Mouse (Mus musculus): ENCODE results near the gene Lrrc19. TPM values are rescaled to one million over a fixed set of nuclear protein-coding genes. Genes with fewer than 3 reads are reported as not detected.
A peak's percentile ranks its signal among the peaks of the same experiment; 100 is the strongest.

Lrrc19 gene
- total RNA-seq, 2 experiments from 2014 or later: not detected

DNA sequence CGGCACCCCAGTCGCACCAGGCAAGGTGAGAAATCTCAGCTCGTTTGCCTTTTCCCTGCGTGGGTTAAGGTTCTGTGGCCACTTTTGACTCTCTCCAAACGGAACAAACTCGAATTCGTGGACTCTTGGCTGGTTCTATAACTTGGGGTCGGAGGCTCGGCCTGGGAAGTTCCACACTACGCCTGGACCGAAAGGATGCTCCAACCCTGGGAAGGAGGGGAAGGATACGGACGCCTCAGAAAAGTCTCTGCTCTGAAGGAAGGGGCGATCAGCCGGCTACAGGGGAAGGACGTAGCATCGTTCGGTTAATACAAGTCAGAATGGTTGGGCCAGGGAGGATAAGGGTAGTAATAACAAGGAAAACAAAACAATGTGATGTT is 35.3 kb downstream of the Lrrc19 start:
- H3K4me3 ChIP-seq: peak overlapping the region; percentile 67
- intact Hi-C loops (cut with DNase I): loop anchor here (1.0 kb wide), 1 partner anchor 11 kb away; the partner anchor contains the start of gene Plaa
- peak overlapping the region; percentile 66 for H3K27ac ChIP-seq
- DNase-seq (ENCODE audit: extremely low spot score in 1 of 2, low spot score in 2 of 2): no peak
- TF ChIP-seq CTCF (IDR thresholded peaks at IDR 0.05): no peak

DNA sequence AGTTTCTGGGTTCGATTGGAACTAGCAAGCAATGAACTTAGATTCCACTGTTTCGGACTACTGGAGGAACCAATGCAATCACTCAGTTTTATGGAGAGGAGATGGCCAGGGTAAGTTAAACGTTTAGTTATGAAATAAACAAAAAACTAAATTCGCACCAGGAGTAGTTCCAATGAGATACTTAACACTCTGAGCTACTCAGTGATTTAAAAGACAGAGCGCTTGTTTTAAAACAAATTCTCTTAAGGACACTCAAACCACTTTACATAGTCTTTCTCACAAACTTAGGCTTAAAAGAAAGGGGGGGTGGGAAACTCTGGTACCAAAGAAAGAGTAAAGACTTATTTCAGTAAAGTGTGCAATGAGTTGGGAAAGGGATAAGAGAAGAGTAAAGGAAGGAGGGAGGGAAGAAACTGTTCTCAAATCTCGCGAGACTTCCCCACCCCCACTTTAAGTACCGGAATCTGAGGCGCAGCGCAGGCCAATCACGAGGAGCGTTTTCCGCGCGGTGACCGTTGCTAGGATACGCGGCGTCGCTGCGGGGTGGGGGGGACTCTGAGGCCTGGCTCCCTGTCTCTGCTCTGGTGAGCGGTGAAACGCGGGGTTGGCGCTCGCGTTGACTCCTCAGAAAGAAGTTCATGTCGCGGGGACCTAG is 35.8 kb downstream of the Lrrc19 start, which contains the start of gene Ift74:
TSS of gene Ift74 (plus strand) at position 520 of the 655 bp plus-strand sequence.
- no peak for TF ChIP-seq CTCF (IDR thresholded peaks at IDR 0.05)
- peak within 1 kb of the TSS; percentile 67 for H3K4me3 ChIP-seq
- peak within 1 kb of the TSS; percentile 66 for H3K27ac ChIP-seq

DNA sequence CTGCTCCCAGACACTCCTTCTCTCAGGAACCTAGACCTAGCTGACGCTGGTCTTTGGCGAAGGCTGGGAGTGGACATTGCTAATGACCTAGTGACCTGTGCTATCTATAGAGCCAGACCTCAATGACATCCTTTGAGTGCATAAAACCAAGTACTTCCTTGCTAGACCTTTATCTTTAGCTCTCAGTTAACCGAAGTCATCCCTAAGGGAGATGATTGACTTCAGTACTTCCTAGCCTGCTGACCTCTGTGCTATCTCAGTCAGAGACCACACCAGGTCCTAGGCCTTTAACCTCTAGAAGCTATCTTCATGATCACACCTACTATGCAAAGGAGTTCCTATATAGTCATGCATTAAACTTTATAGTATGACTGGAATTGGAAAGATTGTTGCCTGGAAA is 39.6 kb downstream of the Lrrc19 start:
- no peak overlapping the region for H3K4me3 ChIP-seq
- H3K27ac ChIP-seq: no peak overlapping the region
- DNase-seq (ENCODE audit: extremely low spot score in 1 of 2, low spot score in 2 of 2): no peak
- no peak for TF ChIP-seq CTCF (IDR thresholded peaks at IDR 0.05)
- intact Hi-C loops (cut with DNase I): no loop called here

More for the DNA sequence above, 35.8 kb downstream of the Lrrc19 start, which contains the start of gene Ift74:
- DNase-seq (ENCODE audit: extremely low spot score in 1 of 2, low spot score in 2 of 2): peak; percentile 93 to 94
- intact Hi-C loops (cut with DNase I): loop anchor here (1.0 kb wide), 1 partner anchor 11 kb away; the partner anchor contains the start of gene Plaa

DNA sequence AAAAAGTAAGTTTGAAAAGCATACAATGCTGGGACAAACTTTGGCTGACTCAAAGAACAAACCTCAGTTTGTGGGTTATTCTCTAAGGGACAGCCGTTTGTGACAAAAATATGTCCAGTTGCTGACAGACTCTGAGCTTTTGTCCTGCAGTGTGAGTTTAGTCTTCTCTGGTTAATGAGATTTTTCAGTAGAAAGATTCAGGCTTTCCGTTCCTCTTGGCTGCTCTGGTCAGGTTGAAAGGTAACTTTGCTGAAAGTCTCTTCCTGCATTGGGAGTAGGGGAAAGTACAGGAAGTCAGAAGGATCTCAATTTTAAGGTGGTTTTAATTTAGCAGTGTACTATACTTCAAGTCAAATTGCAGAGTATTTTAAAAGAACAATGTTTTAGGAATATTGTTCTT is 44.4 kb downstream of the Lrrc19 start:
- Histone ChIP-seq H3K27ac (no peak overlapping the region), H3K4me3 (no peak overlapping the region)
- TF ChIP-seq CTCF (IDR thresholded peaks at IDR 0.05): no peak
- intact Hi-C loops (cut with DNase I): no loop called here
- no peak for DNase-seq (ENCODE audit: extremely low spot score in 1 of 2, low spot score in 2 of 2)

DNA sequence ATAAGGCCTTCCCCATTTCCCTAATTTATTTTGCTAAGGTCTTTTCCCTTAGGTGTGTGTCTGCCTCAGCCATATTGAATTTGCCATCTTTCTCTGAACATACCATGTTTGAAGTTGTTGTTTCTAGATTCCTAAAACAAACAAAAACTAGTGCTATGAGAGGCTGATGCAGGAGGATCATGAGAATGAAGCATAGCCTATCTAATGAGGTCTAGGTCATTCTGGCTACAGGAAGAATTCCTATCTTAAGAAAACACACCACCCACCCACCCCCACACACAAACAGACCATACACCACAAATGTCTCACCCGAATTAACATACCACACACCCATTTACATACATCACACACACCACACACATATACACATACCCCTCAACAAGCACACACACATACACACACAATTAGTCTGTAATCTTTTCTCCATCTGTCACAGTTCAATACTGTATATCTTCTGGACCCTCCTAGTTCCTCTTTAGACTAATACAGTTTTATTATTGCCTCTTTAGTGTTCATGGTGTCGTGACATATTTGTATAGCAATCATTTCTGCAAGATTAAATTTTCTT is 45.4 kb downstream of the Lrrc19 start:
- H3K4me3 ChIP-seq: no peak overlapping the region
- no peak for DNase-seq (ENCODE audit: extremely low spot score in 1 of 2, low spot score in 2 of 2)
- H3K27ac ChIP-seq: no peak overlapping the region
- intact Hi-C loops (cut with DNase I): loop anchor here (5.0 kb wide), 1 partner anchor 47 kb away; the partner anchor contains the start of genes Caap1 and Gm10306
- no peak for TF ChIP-seq CTCF (IDR thresholded peaks at IDR 0.05)

DNA sequence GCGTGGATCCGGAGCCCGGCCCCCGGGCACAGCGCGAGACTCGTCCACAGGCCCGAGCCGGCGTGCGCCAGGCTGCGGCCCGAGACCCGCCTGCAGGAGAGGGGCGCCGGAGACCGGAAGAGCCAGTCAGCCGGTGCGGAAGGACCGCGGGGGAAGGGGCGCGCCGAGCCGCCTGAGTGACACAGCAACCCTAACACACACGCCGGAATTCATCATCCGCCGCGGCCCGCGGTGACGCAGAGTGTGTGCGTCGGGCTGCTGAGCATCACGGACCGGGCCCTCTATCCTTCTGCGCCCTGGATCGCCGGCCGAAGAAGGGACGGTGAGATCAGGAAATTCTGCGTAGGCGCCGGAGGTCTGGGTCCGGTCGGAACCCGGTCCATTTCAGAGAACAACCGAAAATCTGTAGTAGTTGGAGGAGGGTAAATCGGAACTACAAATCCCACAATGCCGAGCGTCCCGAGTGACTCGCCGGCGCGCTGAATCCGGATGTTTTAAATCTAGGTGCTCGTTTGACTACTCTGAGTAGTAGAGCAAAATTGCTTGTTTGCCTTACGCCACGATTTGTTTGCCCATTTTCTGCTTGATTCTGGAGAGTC is 46.8 kb downstream of the Lrrc19 start, which contains the start of gene Plaa:
TSS of gene Plaa (minus strand) at position 214 of the 599 bp plus-strand sequence.
- intact Hi-C loops (cut with DNase I): loop anchor here (1.0 to 5.0 kb wide), 2 partner anchors 11 to 46 kb away; partner anchors contain the start of genes Caap1, Gm10306 and Ift74
- Histone ChIP-seq H3K4me3 (peak within 1 kb of the TSS; percentile 100), H3K27ac (peak within 1 kb of the TSS; percentile 97)
- peak; percentile 93 to 94 for DNase-seq (ENCODE audit: extremely low spot score in 1 of 2, low spot score in 2 of 2)
- TF ChIP-seq CTCF (IDR thresholded peaks at IDR 0.05): no peak; the same call in 1 of the 2 replicates

DNA sequence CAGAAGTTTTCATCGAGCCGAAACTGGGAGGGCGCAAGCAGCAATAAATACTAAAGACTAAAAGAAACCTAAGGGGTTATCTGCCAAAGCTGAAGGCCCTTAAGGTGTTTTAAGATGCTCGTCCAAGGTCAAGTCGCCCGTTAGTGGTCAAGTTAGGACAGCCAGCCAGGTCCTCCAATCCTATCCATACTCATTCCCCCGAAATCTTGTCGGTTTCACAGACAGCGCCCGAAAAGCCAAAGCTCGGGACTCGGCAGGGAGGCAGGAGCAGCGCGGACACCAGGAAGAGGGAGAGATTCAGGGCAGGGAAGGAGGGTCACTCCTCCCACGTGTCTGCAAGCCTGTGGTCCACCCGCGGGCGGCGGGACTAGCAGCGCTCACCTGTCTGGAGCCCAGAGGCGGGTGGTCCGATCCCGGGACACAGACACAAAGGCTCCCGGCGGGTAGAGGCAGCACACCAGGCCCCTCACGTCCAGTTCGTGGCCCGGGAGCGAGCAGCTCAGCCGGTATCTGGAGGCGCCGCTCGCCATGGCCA is 47.4 kb downstream of the Lrrc19 start:
- Histone ChIP-seq H3K4me3 (peak overlapping the region; percentile 100), H3K27ac (peak overlapping the region; percentile 97)
- TF ChIP-seq CTCF (IDR thresholded peaks at IDR 0.05): no peak
- intact Hi-C loops (cut with DNase I): loop anchor here (1.0 to 5.0 kb wide), 2 partner anchors 12 to 45 kb away; partner anchors contain the start of genes Caap1, Gm10306 and Ift74
- no peak for DNase-seq (ENCODE audit: extremely low spot score in 1 of 2, low spot score in 2 of 2)

DNA sequence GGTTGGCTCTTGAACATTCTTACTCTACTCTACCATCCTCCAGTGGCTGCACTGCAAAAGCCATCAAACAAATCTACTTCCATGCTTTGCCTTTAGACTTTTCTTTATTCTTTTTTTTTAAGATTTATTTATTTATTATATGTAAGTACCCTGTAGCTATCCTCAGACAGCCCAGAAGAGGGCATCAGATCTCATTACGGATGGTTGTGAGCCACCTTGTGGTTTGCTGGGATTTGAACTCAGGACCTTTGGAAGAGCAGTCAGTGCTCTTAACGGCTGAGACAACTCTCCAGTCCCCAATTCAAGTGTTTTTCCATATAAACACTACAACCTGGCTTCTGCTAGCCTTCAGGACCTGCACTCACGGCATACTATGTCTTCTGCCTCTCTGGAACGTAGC is 48.5 kb downstream of the Lrrc19 start:
- DNase-seq (ENCODE audit: extremely low spot score in 1 of 2, low spot score in 2 of 2): no peak
- Histone ChIP-seq H3K27ac (no peak overlapping the region), H3K4me3 (no peak overlapping the region)
- TF ChIP-seq CTCF (IDR thresholded peaks at IDR 0.05): peak; percentile 27; the same call in 1 of the 2 replicates
- intact Hi-C loops (cut with DNase I): loop anchor here (5.0 kb wide), 1 partner anchor 44 kb away; the partner anchor contains the start of genes Caap1 and Gm10306

DNA sequence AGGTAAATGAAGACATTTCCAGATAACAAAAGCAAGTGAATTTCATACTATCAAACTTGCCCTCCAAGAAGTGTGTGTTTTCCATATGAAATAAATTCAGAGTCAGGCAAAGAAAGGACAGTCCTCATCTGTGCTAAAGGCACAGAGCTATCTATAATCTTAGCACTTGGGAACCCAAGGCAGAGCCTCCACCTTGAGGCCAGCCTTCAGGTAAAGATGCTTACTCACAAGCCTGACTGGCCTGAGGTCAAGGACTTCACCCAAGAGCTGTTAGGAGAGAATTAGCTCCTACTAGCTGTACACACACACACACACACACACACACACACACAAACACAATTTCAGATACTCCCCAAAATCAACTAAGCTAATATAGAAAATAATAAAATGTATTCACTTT is 57.2 kb downstream of the Lrrc19 start:
- H3K4me3 ChIP-seq: no peak overlapping the region
- intact Hi-C loops (cut with DNase I): no loop called here
- no peak for DNase-seq (ENCODE audit: extremely low spot score in 1 of 2, low spot score in 2 of 2)
- TF ChIP-seq CTCF (IDR thresholded peaks at IDR 0.05): no peak
- H3K27ac ChIP-seq: no peak overlapping the region

DNA sequence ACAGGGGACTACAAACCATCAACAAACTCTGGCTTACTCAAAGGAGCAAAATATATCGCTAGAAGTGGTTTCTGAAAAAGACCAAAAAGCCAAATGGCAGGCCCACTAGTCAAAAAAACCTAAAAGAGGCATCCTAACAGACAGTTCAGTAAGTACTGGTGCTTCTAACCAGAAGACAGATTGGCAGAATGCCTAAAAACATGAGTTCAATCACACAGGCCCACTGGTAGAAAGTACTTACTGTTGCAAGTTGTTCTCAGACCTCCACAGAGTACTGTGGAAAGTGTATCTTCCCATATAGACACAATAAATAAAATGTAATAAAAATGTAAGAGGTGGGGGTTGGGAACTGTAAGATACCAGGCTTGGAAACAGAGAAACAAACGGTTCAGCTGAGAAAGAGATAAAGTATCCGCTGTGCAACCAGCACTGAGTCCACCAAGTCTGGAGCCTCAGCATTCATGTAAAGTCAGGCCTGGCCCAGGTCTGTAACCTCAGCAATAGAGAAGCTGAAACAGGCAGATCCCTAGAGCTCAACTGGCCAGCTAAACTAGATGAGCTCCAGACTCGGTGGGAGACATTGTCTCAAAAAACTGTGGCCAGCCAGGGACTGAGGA is 58.1 kb downstream of the Lrrc19 start:
- no peak overlapping the region for H3K4me3 ChIP-seq
- intact Hi-C loops (cut with DNase I): no loop called here
- no peak for DNase-seq (ENCODE audit: extremely low spot score in 1 of 2, low spot score in 2 of 2)
- no peak for TF ChIP-seq CTCF (IDR thresholded peaks at IDR 0.05)
- H3K27ac ChIP-seq: no peak overlapping the region

Small RNA genes within 50 kb of the gene (microRNA-seq; reads per million reads assigned to microRNA genes)
- gene Mir872: 845 to 893 reads per million in 2 experiments

Other genes with a start within 250 kb of the Lrrc19 start
- not detected for gene Gm10306, start 93.6 kb downstream of the Lrrc19 start, total RNA-seq (2021)
- gene Caap1, start 93.3 kb downstream of the Lrrc19 start, total RNA-seq (2021): 10 to 100 TPM in 1 of 2 experiments, 1 to 10 TPM in 1; 9.8 to 11.5 TPM
- gene Plaa, start 46.9 kb downstream of the Lrrc19 start, total RNA-seq (2021): 10 to 100 TPM; 40.6 to 42.5 TPM
- 10 to 100 TPM; 24.3 to 26.6 TPM for gene Ift74, start 35.7 kb downstream of the Lrrc19 start, total RNA-seq (2021)
- 10 to 100 TPM in 1 of 2 experiments, 1 to 10 TPM in 1; 9.1 to 12.1 TPM for gene Tek, start 89.1 kb upstream of the Lrrc19 start, total RNA-seq (2021)